Mouse (Mus musculus) heart, embryonic 15.5 days (tissue): ENCODE measurements around the gene Igfbp4. TPM values are rescaled to one million over a fixed set of nuclear protein-coding genes. Genes with fewer than 3 reads are reported as not detected.

Source experiments
- ATAC-seq: fragments of 200-750 bp; cut with Nextera tagmentation; replicated peaks from 2 replicates; pipeline ENCODE4 v1.8.0; 2017; ENCODE audit warnings: low read depth, moderate TSS enrichment; ENCODE audit not compliant: insufficient number of reproducible peaks, insufficient read depth, low FRiP score
- H3K27ac ChIP-seq: fragments of 300-500 bp; sonication (generic); 2 replicates; pipeline ENCODE4 v1.5.1; 2015; ENCODE audit warnings: mild to moderate bottlenecking, inconsistent platforms
- H3K27me3 ChIP-seq: fragments of 300-500 bp; sonication (generic); 2 replicates; pipeline ENCODE4 v1.6.1; 2015; ENCODE audit warnings: inconsistent platforms
- H3K36me3 ChIP-seq: fragments of 300-500 bp; sonication (generic); 2 replicates; pipeline ENCODE4 v1.6.1; 2015; ENCODE audit warnings: mild to moderate bottlenecking, inconsistent platforms
- H3K4me1 ChIP-seq: fragments of 300-500 bp; sonication (generic); replicated peaks from 2 replicates; pipeline ENCODE4 v1.6.1; 2015; ENCODE audit warnings: inconsistent platforms
- H3K4me2 ChIP-seq: fragments of 300-500 bp; sonication (generic); 2 replicates; pipeline ENCODE4 v1.6.1; 2015; ENCODE audit warnings: inconsistent platforms, mild to moderate bottlenecking, moderate library complexity
- H3K4me3 ChIP-seq: fragments of 300-500 bp; sonication (generic); 2 replicates; pipeline ENCODE4 v1.5.1; 2015; ENCODE audit warnings: mild to moderate bottlenecking, inconsistent platforms
- H3K9ac ChIP-seq: fragments of 300-500 bp; sonication (generic); 2 replicates; pipeline ENCODE4 v1.6.1; 2015; ENCODE audit warnings: mild to moderate bottlenecking, inconsistent platforms
- H3K9me3 ChIP-seq: fragments of 300-500 bp; sonication (generic); replicated peaks from 2 replicates; pipeline ENCODE4 v1.6.1; 2016; ENCODE audit warnings: inconsistent platforms
- WGBS: fragments of 180-500 bp; shearing (Covaris S2); methylation state at CpG from one replicate; pipeline ENCODE4 v1.1.7; 2015; ENCODE audit warnings: mixed read lengths; 5-methylcytosine and 5-hydroxymethylcytosine counted together
- polyA plus RNA-seq: library from polyadenylated mRNA; unstranded; fragments of >200 nt; fragmentation: Nextera tagmentation; extraction: Ambion mirVana; gene quantifications from 2 replicates; pipeline ENCODE4 v1.2.1, GENCODE M21; 2015

Gene Igfbp4
- polyA plus RNA-seq, 1 experiment from 2014 or later: 344 TPM

GRCm38 (mm10) chr11:99084366-99084765 is 43.3 kb downstream of the Igfbp4 start:
- H3K4me1 ChIP-seq: peaks cover 6% of the 10 kb centered on the region
- no peaks in the 10 kb centered on the region for H3K27me3 ChIP-seq
- H3K9me3 ChIP-seq: no peaks in the 10 kb centered on the region
- no peak for ATAC-seq
- H3K27ac ChIP-seq: no peak overlapping the region
- no peak overlapping the region for H3K9ac ChIP-seq
- no peak overlapping the region for H3K4me2 ChIP-seq
- 52% methylated on average over 9 of the region's 9 CpGs for WGBS
- no peaks in the 10 kb centered on the region for H3K36me3 ChIP-seq
- no peak overlapping the region for H3K4me3 ChIP-seq

- H3K36me3 ChIP-seq: no peaks in the 10 kb centered on the region
- H3K9ac ChIP-seq: no peak overlapping the region
- H3K9me3 ChIP-seq: no peaks in the 10 kb centered on the region
- H3K4me1 ChIP-seq: no peaks in the 10 kb centered on the region
- H3K4me3 ChIP-seq: no peak overlapping the region
- 44% methylated on average over 2 of the region's 2 CpGs for WGBS
- ATAC-seq: no peak
- no peak overlapping the region for H3K4me2 ChIP-seq
- no peak overlapping the region for H3K27ac ChIP-seq
- no peaks in the 10 kb centered on the region for H3K27me3 ChIP-seq
These were observed 47.4 kb downstream of the Igfbp4 start for GRCm38 (mm10) chr11:99088486-99088885.

- Histone ChIP-seq H3K27me3 (no peaks in the 10 kb centered on the region), H3K9ac (no peak within 1 kb of the TSS), H3K4me3 (no peak within 1 kb of the TSS), H3K4me1 (no peaks in the 10 kb centered on the region), H3K27ac (no peak within 1 kb of the TSS), H3K4me2 (no peak within 1 kb of the TSS), H3K36me3 (no peaks in the 10 kb centered on the region), H3K9me3 (no peaks in the 10 kb centered on the region)
- WGBS: 76% methylated on average over 14 of the region's 14 CpGs
- no peak for ATAC-seq
These were observed 48.1 kb downstream of the Igfbp4 start, which contains the start of gene Tns4 for GRCm38 (mm10) chr11:99089077-99089601. Gene Tns4, minus strand, starts transcription at chr11:99089306.

GRCm38 (mm10) chr11:99090391-99090790 is 49.3 kb downstream of the Igfbp4 start:
- no peak overlapping the region for H3K27ac ChIP-seq
- no peak for ATAC-seq
- H3K9me3 ChIP-seq: no peaks in the 10 kb centered on the region
- H3K4me2 ChIP-seq: no peak overlapping the region
- WGBS: 87% methylated on average over 8 of the region's 8 CpGs
- H3K4me1 ChIP-seq: no peaks in the 10 kb centered on the region
- no peak overlapping the region for H3K4me3 ChIP-seq
- H3K36me3 ChIP-seq: no peaks in the 10 kb centered on the region
- no peak overlapping the region for H3K9ac ChIP-seq
- no peaks in the 10 kb centered on the region for H3K27me3 ChIP-seq

- Histone ChIP-seq H3K27me3 (no peaks in the 10 kb centered on the region), H3K9ac (no peak overlapping the region), H3K4me3 (no peak overlapping the region), H3K4me1 (no peaks in the 10 kb centered on the region), H3K36me3 (no peaks in the 10 kb centered on the region), H3K4me2 (no peak overlapping the region), H3K27ac (no peak overlapping the region), H3K9me3 (no peaks in the 10 kb centered on the region)
- ATAC-seq: no peak
- WGBS: 49% methylated on average over 2 of the region's 2 CpGs
These were observed 50.6 kb downstream of the Igfbp4 start for GRCm38 (mm10) chr11:99091666-99092065.

GRCm38 (mm10) chr11:99093740-99094139 is 52.7 kb downstream of the Igfbp4 start:
- no peaks in the 10 kb centered on the region for H3K27me3 ChIP-seq
- H3K4me3 ChIP-seq: no peak overlapping the region
- no peak overlapping the region for H3K9ac ChIP-seq
- WGBS: 82% methylated on average over 7 of the region's 7 CpGs
- no peak overlapping the region for H3K4me2 ChIP-seq
- H3K9me3 ChIP-seq: no peaks in the 10 kb centered on the region
- H3K4me1 ChIP-seq: peaks cover 2% of the 10 kb centered on the region; the same call in 1 of the 2 replicates
- H3K27ac ChIP-seq: no peak overlapping the region
- no peak for ATAC-seq
- H3K36me3 ChIP-seq: no peaks in the 10 kb centered on the region

GRCm38 (mm10) chr11:99094911-99095676 is 54.0 kb downstream of the Igfbp4 start:
- no peak for ATAC-seq
- Histone ChIP-seq H3K4me2 (no peak overlapping the region), H3K27me3 (no peaks in the 10 kb centered on the region), H3K27ac (no peak overlapping the region), H3K9me3 (no peaks in the 10 kb centered on the region), H3K4me1 (peaks cover 9% of the 10 kb centered on the region; the same call in 1 of the 2 replicates), H3K4me3 (no peak overlapping the region), H3K9ac (no peak overlapping the region), H3K36me3 (no peaks in the 10 kb centered on the region)
- whole genome bisulfite sequencing: 49% methylated on average over 2 of the region's 2 CpGs

GRCm38 (mm10) chr11:99095759-99096158 is 54.7 kb downstream of the Igfbp4 start:
- no peak overlapping the region for H3K4me2 ChIP-seq
- H3K9me3 ChIP-seq: no peaks in the 10 kb centered on the region
- no peak overlapping the region for H3K4me3 ChIP-seq
- WGBS: 82% methylated on average over 4 of the region's 4 CpGs
- no peaks in the 10 kb centered on the region for H3K36me3 ChIP-seq
- H3K27me3 ChIP-seq: no peaks in the 10 kb centered on the region
- H3K9ac ChIP-seq: no peak overlapping the region
- ATAC-seq: no peak
- no peak overlapping the region for H3K27ac ChIP-seq
- H3K4me1 ChIP-seq: peaks cover 11% of the 10 kb centered on the region

- ATAC-seq: no peak
- Histone ChIP-seq H3K27me3 (no peaks in the 10 kb centered on the region), H3K36me3 (no peaks in the 10 kb centered on the region), H3K4me1 (peaks cover 12% of the 10 kb centered on the region), H3K9ac (no peak overlapping the region), H3K4me3 (no peak overlapping the region), H3K27ac (no peak overlapping the region), H3K4me2 (no peak overlapping the region), H3K9me3 (no peaks in the 10 kb centered on the region)
- WGBS: 81% methylated on average over 4 of the region's 4 CpGs
These were observed 55.4 kb downstream of the Igfbp4 start for GRCm38 (mm10) chr11:99096417-99096816.

GRCm38 (mm10) chr11:99096996-99097774 is 56.1 kb downstream of the Igfbp4 start:
- no peak for ATAC-seq
- WGBS: 74% methylated on average over 8 of the region's 8 CpGs
- no peaks in the 10 kb centered on the region for H3K27me3 ChIP-seq
- no peaks in the 10 kb centered on the region for H3K9me3 ChIP-seq
- H3K4me3 ChIP-seq: no peak overlapping the region
- peaks cover 16% of the 10 kb centered on the region for H3K4me1 ChIP-seq
- no peak overlapping the region for H3K4me2 ChIP-seq
- no peak overlapping the region for H3K9ac ChIP-seq
- no peak overlapping the region for H3K27ac ChIP-seq
- no peaks in the 10 kb centered on the region for H3K36me3 ChIP-seq

GRCm38 (mm10) chr11:99098924-99099323 is 57.9 kb downstream of the Igfbp4 start:
- WGBS: 89% methylated on average over 9 of the region's 9 CpGs
- ATAC-seq: no peak
- Histone ChIP-seq H3K4me1 (peaks cover 16% of the 10 kb centered on the region), H3K9ac (no peak overlapping the region), H3K27me3 (no peaks in the 10 kb centered on the region), H3K36me3 (no peaks in the 10 kb centered on the region), H3K4me2 (no peak overlapping the region), H3K27ac (no peak overlapping the region), H3K4me3 (no peak overlapping the region), H3K9me3 (no peaks in the 10 kb centered on the region)
